In genomic region chr7:74021771-74022170, GRCm38 (mm10) we compare ENCODE assay signal across 13 mouse cellular contexts.
"Had no signal": no experiment of that assay in that cellular context is flagged by ENCODE, and none has a peak within 500 bp of the region (broad histone marks: within the 10 kb centered on the region; RNA-seq: fewer than 3 reads in every experiment).

No protein-coding gene starts in this region.

- H3K27me3 ChIP-seq: limb, embryonic 15.5 days; liver, embryonic 12.5 days; neural tube, embryonic 15.5 days had no signal

- H3K4me1 ChIP-seq: limb, embryonic 15.5 days had no signal

- H3K36me3 ChIP-seq: limb, embryonic 15.5 days; liver, embryonic 12.5 days; midbrain, embryonic 10.5 days; neural tube, embryonic 15.5 days had no signal

- H3K9ac ChIP-seq: limb, embryonic 15.5 days; liver, embryonic 12.5 days; neural tube, embryonic 15.5 days had no signal

- DNase-seq: kidney, adult 11 months; kidney, adult 9 months; left cerebral cortex, postnatal 4 days; right cerebral cortex, adult 18-20 months; right cerebral cortex, postnatal 25 days; thymus, adult 18-20 months; thymus, postnatal 14 days had no signal

- ATAC-seq: liver, embryonic 12.5 days; midbrain, embryonic 16.5 days had no signal

- H3K4me3 ChIP-seq: limb, embryonic 15.5 days; liver, embryonic 12.5 days; midbrain, embryonic 10.5 days; neural tube, embryonic 15.5 days had no signal

- H3K27ac ChIP-seq: kidney, postnatal 0 days; limb, embryonic 15.5 days; liver, embryonic 12.5 days; midbrain, embryonic 10.5 days; neural tube, embryonic 15.5 days had no signal

- H3K4me2 ChIP-seq: limb, embryonic 15.5 days; liver, embryonic 12.5 days; neural tube, embryonic 15.5 days had no signal

- H3K9me3 ChIP-seq: limb, embryonic 15.5 days; liver, embryonic 12.5 days; midbrain, embryonic 10.5 days; neural tube, embryonic 15.5 days had no signal
